Mouse (Mus musculus): ENCODE data around the gene Smg6. TPM values are rescaled to one million over a fixed set of nuclear protein-coding genes. Genes with fewer than 3 reads are reported as not detected.

Gene Smg6
- total RNA-seq, 2 experiments from 2014 or later, result 16.0 to 17.5 TPM

DNA sequence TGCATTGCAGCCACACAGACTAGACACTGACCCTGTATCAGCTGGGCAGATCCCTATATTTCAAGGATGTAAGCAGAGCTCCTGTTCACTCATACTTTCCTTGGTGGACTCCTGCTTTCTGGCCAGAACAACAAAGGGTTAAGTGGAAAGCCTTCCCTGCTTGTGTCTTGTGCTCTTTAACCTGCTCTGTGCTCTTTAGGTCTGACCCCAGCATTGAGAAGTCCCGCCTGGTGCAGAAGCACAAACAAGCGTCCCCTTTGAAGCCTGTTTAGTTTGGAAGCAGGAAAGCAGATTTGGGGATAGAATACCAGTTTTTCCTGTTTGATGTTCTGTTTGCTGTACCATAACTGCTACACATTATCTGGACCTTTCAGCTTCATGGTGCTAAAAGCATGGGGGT lies 232.3 kb downstream of the Smg6 start:
- intact Hi-C loops (cut with DNase I), result no loop called here
- no peak for DNase-seq (ENCODE audit: low spot score)

- intact Hi-C loops (cut with DNase I), result no loop called here
- no peak for DNase-seq (ENCODE audit: low spot score)
These were observed 232.8 kb downstream of the Smg6 start for GRCm38 (mm10) chr11:75158432-75158831.

DNA sequence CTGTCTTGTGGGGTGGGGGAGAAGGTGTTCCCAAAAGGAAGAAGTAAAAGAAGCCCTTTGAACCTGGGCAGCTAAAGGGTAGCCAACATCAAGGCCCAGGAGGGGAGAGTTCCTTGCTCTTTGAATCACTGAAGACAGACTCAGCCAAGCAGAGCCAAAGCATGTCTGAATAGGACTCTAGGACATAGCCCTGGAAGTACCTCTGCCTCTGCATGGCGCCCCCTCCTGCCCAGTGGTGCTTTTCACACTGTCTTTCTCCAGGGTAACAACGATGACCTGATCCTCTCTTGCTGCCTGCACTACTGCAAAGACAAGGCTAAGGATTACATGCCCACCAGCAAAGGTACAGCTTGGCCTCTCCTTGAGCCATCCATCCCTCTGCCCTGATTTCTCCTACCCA lies 233.9 kb downstream of the Smg6 start:
- DNase-seq (ENCODE audit: low spot score), result no peak
- intact Hi-C loops (cut with DNase I), result no loop called here

DNA sequence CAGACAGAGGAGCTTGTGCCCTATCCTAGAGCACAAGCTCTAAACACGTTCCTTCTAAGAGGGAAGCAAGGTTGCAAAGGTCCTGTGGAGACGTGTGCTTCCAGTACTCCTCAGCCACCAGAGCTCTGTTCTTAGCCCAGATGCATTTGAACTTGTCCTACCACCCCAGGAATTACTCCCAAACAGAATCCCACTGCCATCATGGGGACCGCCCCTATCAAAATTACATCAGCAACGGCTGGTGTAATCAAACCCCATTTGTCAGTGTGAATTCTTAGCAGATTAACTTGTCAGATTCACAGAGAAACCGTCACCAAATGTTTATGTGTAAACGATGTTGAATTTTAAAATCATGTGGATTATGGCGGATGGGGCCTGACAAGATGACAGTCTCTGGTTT lies 235.3 kb downstream of the Smg6 start:
- intact Hi-C loops (cut with DNase I), result no loop called here
- no peak for DNase-seq (ENCODE audit: low spot score)

DNA sequence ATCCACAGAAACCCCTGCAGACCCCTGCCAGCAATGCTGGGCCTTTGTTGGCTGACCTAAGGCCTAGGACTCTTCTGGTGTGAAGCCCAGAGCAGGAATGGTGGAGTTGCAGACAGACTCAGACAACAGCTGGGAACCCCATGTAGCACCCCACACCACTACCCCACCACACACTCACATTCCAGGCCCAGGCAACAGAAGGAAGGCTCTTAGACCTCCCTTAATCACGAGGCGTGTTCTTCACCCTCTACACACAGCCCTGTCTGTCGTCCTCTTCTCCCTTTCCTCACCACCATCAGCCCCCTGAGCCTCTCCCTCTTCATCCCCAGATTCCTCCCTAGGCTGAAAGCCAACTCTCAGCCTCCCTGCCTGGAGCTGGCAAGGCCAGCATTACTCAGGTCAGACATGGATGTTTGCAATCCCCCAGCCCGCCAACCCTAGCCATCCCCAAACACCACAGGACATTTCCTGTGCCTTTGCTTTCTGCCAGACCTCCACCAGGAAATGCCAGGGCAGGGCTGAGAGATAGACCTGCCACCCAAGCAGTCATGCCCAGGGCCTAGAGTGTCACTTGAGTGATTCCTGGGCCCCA lies 235.9 kb downstream of the Smg6 start:
- intact Hi-C loops (cut with DNase I), result no loop called here
- no peak for DNase-seq (ENCODE audit: low spot score)

DNA sequence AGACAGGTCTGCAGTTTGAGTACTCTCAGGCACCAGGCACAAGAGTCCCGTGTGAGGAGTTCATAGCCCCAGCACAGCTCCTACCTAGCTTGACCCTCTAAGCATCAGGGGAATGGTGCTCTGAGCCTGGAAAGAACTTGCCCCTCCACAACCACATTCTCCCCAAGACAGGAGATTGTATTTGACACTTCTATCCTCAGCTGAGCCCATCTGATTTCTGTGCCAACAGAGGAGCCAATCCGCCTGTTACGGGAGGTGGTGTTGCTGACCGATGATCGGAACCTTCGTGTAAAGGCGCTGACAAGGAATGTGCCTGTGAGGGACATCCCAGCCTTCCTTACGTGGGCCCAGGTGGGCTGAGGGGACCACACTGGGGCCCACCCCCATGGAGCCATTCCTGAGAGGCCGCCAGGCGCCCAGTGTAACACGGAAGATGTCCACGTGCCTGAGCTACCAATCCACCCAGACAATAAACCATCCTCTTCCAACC lies 237.0 kb downstream of the Smg6 start:
- DNase-seq (ENCODE audit: low spot score), result no peak
- intact Hi-C loops (cut with DNase I), result no loop called here

- DNase-seq (ENCODE audit: low spot score), result no peak
- intact Hi-C loops (cut with DNase I), result no loop called here
These were observed 237.8 kb downstream of the Smg6 start for GRCm38 (mm10) chr11:75163379-75163778.

DNA sequence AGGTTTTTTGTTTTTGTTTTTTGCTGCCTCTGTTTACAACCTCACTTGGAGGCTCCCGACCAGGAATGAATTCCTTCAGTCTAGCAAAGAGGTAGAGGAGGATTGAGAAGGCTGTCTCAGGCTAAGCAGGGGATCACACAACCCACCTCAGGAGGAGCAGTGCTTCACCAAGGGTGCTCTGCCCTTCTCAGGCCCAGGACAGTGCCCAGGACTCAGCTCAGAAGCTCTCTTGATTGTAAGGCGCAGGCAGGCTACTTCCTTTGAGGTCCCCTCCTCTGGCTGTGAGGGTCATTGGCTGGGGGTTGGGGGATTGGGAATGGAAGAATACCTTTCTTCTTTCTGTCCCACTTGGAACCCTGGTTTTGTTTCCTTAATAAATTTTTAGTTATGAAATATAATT lies 238.4 kb downstream of the Smg6 start:
- intact Hi-C loops (cut with DNase I), result loop anchor here (2.0 kb wide), 2 partner anchors 29 to 117 kb away; no protein-coding TSS in a partner anchor
- no peak for DNase-seq (ENCODE audit: low spot score)

GRCm38 (mm10) chr11:75164750-75165149 lies 239.1 kb downstream of the Smg6 start:
- intact Hi-C loops (cut with DNase I), result loop anchor here (1.0 to 5.0 kb wide), 4 partner anchors 30 to 237 kb away; partner anchors contain the start of genes Smg6 and Srr
- DNase-seq (ENCODE audit: low spot score), result no peak

DNA sequence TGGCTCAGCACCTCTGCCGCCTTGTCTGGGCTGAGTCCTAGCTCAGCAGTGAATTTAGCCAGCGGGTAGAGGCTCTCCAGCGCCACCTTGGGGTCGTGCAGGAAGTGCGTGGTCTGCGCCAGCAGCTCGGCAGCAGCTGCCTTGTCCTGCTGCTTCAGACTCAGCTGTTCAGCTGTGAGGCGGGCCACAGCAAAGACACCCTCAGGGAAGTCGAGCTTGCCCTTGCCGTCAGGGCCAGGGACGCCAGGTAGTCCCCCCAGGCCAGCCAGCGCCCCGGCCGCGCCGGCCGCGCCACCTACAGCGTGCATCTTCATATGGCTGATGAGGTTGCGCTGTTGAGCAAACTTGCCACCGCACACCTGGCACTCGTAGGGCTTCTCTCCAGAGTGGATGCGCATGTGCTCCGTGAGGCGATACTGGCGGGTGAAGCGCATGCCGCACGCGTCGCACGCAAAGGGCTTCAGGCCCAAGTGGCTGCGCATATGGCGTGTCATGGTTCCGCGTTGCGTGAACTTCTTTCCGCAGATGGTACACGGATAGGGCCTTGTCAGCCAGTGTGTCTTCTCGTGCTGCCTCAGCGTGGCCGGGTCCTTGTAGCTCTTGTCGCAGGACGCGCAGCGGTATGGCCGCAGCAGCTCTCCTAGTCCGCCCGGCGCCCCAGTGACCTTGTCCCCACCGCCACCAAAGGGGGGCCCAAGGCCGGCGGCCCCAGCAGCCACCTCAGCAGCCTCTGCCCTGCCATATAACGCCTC lies 240.0 kb downstream of the Smg6 start:
- intact Hi-C loops (cut with DNase I), result loop anchor here (1.0 to 5.0 kb wide), 4 partner anchors 31 to 238 kb away; partner anchors contain the start of genes Smg6 and Srr
- peak; percentile 76 for DNase-seq (ENCODE audit: low spot score)

- DNase-seq (ENCODE audit: low spot score), result no peak
- intact Hi-C loops (cut with DNase I), result loop anchor here (5.0 kb wide), 1 partner anchor 239 kb away; the partner anchor contains the start of genes Smg6 and Srr
These were observed 240.7 kb downstream of the Smg6 start for GRCm38 (mm10) chr11:75166193-75166842.

DNA sequence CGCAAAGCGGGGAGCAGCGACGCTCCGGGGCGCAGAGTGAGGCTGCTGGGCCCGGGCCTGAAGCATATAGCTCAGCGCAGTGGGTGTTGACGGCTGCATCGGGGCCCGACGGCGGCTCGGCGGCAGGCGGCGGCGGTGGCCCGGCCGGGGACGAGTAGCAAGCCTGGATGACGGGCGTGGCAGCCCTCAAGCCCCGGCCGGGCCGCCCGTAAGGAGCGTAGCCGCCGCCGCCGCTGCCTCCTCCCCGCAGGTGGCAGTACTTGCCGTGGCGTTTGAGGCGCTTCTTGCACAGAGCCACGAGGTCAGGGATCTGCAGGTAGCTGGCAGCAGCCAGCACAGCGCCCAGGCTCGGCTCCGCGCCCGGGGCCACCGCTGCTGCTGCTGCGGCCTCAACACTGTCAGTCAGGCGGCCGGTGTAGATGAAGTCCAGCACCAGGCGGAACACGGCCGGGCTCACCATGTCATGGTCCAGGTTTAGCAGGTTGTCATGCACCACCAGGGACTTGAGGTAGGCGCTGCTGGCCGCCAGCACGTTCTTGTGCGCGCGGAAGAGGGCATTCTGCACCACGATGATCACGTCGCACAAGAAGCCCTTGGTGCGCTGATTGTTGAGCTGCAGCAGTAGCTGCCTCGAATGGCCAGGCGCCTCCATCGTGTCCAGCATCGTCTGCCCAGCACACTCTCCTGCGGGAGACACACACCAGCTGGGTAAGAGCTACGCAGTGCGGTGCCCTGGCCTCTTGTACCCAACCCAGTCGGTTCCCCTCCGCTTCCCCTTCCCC lies 241.4 kb downstream of the Smg6 start:
- intact Hi-C loops (cut with DNase I), result loop anchor here (5.0 kb wide), 1 partner anchor 240 kb away; the partner anchor contains the start of genes Smg6 and Srr
- DNase-seq (ENCODE audit: low spot score), result no peak

GRCm38 (mm10) chr11:75167643-75168589 lies 242.3 kb downstream of the Smg6 start:
- no peak for DNase-seq (ENCODE audit: low spot score)
- intact Hi-C loops (cut with DNase I), result loop anchor here (5.0 kb wide), 1 partner anchor 241 kb away; the partner anchor contains the start of genes Smg6 and Srr

GRCm38 (mm10) chr11:75168590-75169361 lies 243.2 kb downstream of the Smg6 start:
- intact Hi-C loops (cut with DNase I), result loop anchor here (5.0 kb wide), 1 partner anchor 241 kb away; the partner anchor contains the start of genes Smg6 and Srr
- peak; percentile 82 for DNase-seq (ENCODE audit: low spot score)

DNA sequence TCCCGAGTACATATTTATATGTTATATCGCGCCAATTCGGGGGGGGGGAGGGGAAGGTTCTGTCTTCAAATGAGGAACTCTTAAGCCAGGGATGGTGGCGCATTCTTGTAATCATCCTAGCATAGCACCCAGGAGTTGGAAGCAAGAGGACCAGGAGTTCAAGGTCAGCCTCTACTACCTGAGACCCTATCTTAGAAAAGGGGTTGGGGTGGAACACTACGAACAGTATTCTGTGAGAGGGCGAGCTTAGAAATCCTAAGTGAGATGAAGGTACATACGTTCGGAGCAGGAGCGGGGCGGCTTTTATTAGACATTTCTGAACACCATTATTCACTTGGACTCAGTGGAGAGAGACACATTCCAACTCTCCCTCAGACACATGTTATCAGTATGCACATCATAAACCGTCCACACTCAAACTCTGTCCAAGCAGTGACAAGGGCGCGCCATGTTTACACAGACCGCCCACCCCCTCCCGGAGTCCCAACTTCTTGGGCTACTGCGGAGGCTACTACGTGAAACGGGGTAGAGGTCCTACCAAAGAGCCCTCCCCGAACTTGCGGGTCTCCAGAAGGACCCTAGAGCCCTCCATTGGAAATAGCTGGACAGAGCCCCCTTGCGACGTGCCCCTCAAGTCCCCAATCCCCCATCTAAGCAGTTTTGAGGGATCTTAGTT lies 243.9 kb downstream of the Smg6 start, which contains the start of gene Hic1:
Gene Hic1, minus strand, starts transcription at position 115 of the 676 bp plus-strand sequence.
- DNase-seq (ENCODE audit: low spot score), result no peak
- intact Hi-C loops (cut with DNase I), result loop anchor here (1.0 to 10.0 kb wide), 5 partner anchors 188 to 345 kb away; partner anchors contain the start of genes Prpf8, Smg6 and Srr

GRCm38 (mm10) chr11:75170136-75170751 lies 244.6 kb downstream of the Smg6 start:
- DNase-seq (ENCODE audit: low spot score), result peak; percentile 86
- intact Hi-C loops (cut with DNase I), result loop anchor here (1.0 to 10.0 kb wide), 4 partner anchors 189 to 345 kb away; partner anchors contain the start of gene Prpf8
